Mouse (Mus musculus) small intestine, adult 2 months (tissue): ENCODE measurements around the gene Skint4. TPM values are rescaled to one million over a fixed set of nuclear protein-coding genes. Genes with fewer than 3 reads are reported as not detected.

ENCODE experiments used
- H3K27ac ChIP-seq: fragments of 200-500 bp; 2 replicates; pipeline ENCODE4 v1.5.1; 2012; ENCODE audit warnings: low read depth, low read length, control low read depth, inconsistent platforms; ENCODE audit not compliant: insufficient read depth
- H3K27me3 ChIP-seq: fragments of 200-500 bp; 2 replicates; pipeline ENCODE4 v1.6.1; 2012; ENCODE audit warnings: mild to moderate bottlenecking, moderate library complexity, low read length, inconsistent platforms; ENCODE audit not compliant: control insufficient read depth, insufficient read depth
- H3K36me3 ChIP-seq: fragments of 200-500 bp; 2 replicates; pipeline ENCODE4 v1.6.1; 2012; ENCODE audit warnings: mild to moderate bottlenecking, low read length, control low read depth, inconsistent platforms; ENCODE audit not compliant: control insufficient read depth, insufficient read depth
- H3K4me1 ChIP-seq: fragments of 200-500 bp; 2 replicates; pipeline ENCODE4 v1.6.1; 2012; ENCODE audit warnings: low read length, inconsistent platforms, mixed read lengths; ENCODE audit not compliant: control insufficient read depth, insufficient read depth, insufficient read length
- H3K4me3 ChIP-seq: fragments of 200-500 bp; 2 replicates; pipeline ENCODE4 v1.5.1; 2012; ENCODE audit warnings: low read depth, mild to moderate bottlenecking, control low read depth, inconsistent platforms, low read length, moderate library complexity
- CTCF ChIP-seq: fragments of 200-500 bp; IDR thresholded peaks from 2 replicates; pipeline ENCODE4 v1.5.1; 2012; ENCODE audit warnings: low read depth, mild to moderate bottlenecking, control low read depth, inconsistent platforms, low read length, moderate library complexity, mixed read lengths; ENCODE audit not compliant: insufficient replicate concordance, insufficient read length; ENCODE audit errors: extremely low read depth
- POLR2A ChIP-seq: fragments of 200-500 bp; IDR thresholded peaks from 2 replicates; pipeline ENCODE4 v1.6.1; 2012; ENCODE audit warnings: low read depth, mild to moderate bottlenecking, control low read depth, inconsistent platforms, low read length, moderate library complexity
- polyA plus RNA-seq: library from polyadenylated mRNA; depleted of rRNA; stranded (reverse); fragments of >200 nt; gene quantifications from 2 replicates; pipeline ENCODE4 v1.2.3, GENCODE M21; 2012; rRNA removed

Skint4 gene
- not detected in 2 replicates for polyA plus RNA-seq

GRCm38 (mm10) chr4:112071716-112072115 lies at the start of gene Skint4:
Skint4 (plus strand) TSS chr4:112072016.
- no peaks in the 10 kb centered on the region for H3K36me3 ChIP-seq
- TF ChIP-seq CTCF (no peak), POLR2A (no peak)
- no peak within 1 kb of the TSS for H3K27ac ChIP-seq
- no peaks in the 10 kb centered on the region for H3K27me3 ChIP-seq
- H3K4me1 ChIP-seq, result no peaks in the 10 kb centered on the region
- no peak within 1 kb of the TSS for H3K4me3 ChIP-seq

Other genes starting within 250 kb of the Skint4 start
- gene Slc5a9, start 169.1 kb upstream of the Skint4 start, polyA plus RNA-seq, result 16.7 and 47.7 TPM in 2 replicates
- not detected in 2 replicates for gene Skint8, start 152.6 kb upstream of the Skint4 start, polyA plus RNA-seq
- not detected in 2 replicates for gene Skint7, start 99.1 kb upstream of the Skint4 start, polyA plus RNA-seq
- gene Skint1, start 65.7 kb upstream of the Skint4 start, polyA plus RNA-seq, result not detected in 2 replicates
- gene Skint3, start 160.2 kb downstream of the Skint4 start, polyA plus RNA-seq, result not detected in 2 replicates